Mouse (Mus musculus) heart, adult 9 months (tissue): ENCODE results near the gene Ecm2.
A peak's percentile ranks its signal among the peaks of the same experiment; 100 is the strongest.

Experiments used
- DNase-seq, 2 experiments: peaks; one replicate each; pipeline ENCODE4 v3.0.0; 2022; ENCODE audit warnings: low spot score in 2 of 2

The Ecm2 gene

GRCm38 (mm10) chr13:49504510-49504909 lies at the start of gene Ecm2:
TSS of gene Ecm2 (plus strand) at chr13:49504810.
- DNase-seq = peak; percentile 40 to 51

GRCm38 (mm10) chr13:49460276-49460675 lies 44.3 kb upstream of the Ecm2 start:
- DNase-seq = peak; percentile 67 to 69

- peak; percentile 63 to 78 for DNase-seq
These were observed 43.8 kb upstream of the Ecm2 start for GRCm38 (mm10) chr13:49460692-49461414.

- peak; percentile 41 to 49 for DNase-seq
These were observed 43.0 kb upstream of the Ecm2 start for GRCm38 (mm10) chr13:49461458-49462132.

GRCm38 (mm10) chr13:49462921-49463320 lies 41.7 kb upstream of the Ecm2 start:
- no peak for DNase-seq

- DNase-seq = no peak
These were observed 38.7 kb upstream of the Ecm2 start for GRCm38 (mm10) chr13:49465875-49466274.

GRCm38 (mm10) chr13:49466393-49467075 lies 38.1 kb upstream of the Ecm2 start:
- peak; percentile 61 to 71 for DNase-seq

GRCm38 (mm10) chr13:49467585-49467984 lies 37.0 kb upstream of the Ecm2 start:
- DNase-seq = no peak

- no peak for DNase-seq
These were observed 35.6 kb upstream of the Ecm2 start for GRCm38 (mm10) chr13:49469002-49469401.

- DNase-seq = no peak
These were observed 34.3 kb upstream of the Ecm2 start for GRCm38 (mm10) chr13:49470319-49470718.

- peak; percentile 61 to 69 for DNase-seq
These were observed 33.8 kb upstream of the Ecm2 start for GRCm38 (mm10) chr13:49470806-49471205.

GRCm38 (mm10) chr13:49471981-49472675 lies 32.5 kb upstream of the Ecm2 start:
- no peak for DNase-seq

- DNase-seq = no peak
These were observed 32.0 kb upstream of the Ecm2 start for GRCm38 (mm10) chr13:49472676-49473005.

- DNase-seq = no peak
These were observed 26.7 kb upstream of the Ecm2 start for GRCm38 (mm10) chr13:49477887-49478286.

- no peak for DNase-seq
These were observed 25.7 kb upstream of the Ecm2 start for GRCm38 (mm10) chr13:49478851-49479374.

GRCm38 (mm10) chr13:49479399-49479798 lies 25.2 kb upstream of the Ecm2 start:
- DNase-seq = peak in 1 of 2 experiments; percentile 70

- peak; percentile 92 to 93 for DNase-seq
These were observed 24.6 kb upstream of the Ecm2 start for GRCm38 (mm10) chr13:49480057-49480456.

GRCm38 (mm10) chr13:49480551-49480950 lies 24.1 kb upstream of the Ecm2 start:
- no peak for DNase-seq

GRCm38 (mm10) chr13:49485388-49485787 lies 19.2 kb upstream of the Ecm2 start:
- DNase-seq = no peak

- peak in 1 of 2 experiments; percentile 56 for DNase-seq
These were observed 11.9 kb upstream of the Ecm2 start, which contains the start of gene Tes3-ps for GRCm38 (mm10) chr13:49492376-49493368. TSS of gene Tes3-ps (plus strand) at chr13:49493318.

- no peak for DNase-seq
These were observed 1.2 kb downstream of the Ecm2 start for GRCm38 (mm10) chr13:49505776-49506175.
